Mouse (Mus musculus): ENCODE measurements at regions not wholly inside any gene's neighbourhood (a gene's known extent, or its start where the extent isn't known, plus 50 kb on each side); places are given as distances from the start of the nearest gene placed in this dataset.

DNA sequence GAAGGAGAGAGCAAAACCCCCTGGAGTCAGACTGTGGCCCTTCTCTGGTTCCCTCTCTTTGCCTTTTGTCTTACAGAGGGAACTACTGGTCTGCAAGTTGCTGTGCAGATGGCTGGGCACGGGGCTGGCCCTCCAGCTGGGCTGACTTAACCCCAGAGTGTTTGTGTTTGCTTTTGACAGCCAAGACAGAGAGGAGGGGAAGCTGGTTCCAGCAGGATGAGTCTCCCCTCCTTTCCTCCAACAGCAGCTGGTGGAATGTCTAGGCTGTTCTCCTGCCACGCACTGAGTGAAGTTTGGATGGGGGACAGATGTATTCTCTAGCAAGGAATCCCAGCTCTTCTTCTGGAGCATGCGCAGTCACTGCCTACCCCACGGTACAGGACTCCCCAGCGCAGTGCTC, 56.5 kb upstream of the Zfhx3 start:
- H3K4me3 ChIP-seq, result no peak overlapping the region
- TF ChIP-seq CTCF (conservative IDR thresholded peaks at IDR 0.05), result no peak
- DNase-seq (ENCODE audit: low spot score in 2 of 2), result no peak

GRCm38 (mm10) chr8:107886516-107887253, 55.8 kb upstream of the Zfhx3 start:
- DNase-seq (ENCODE audit: low spot score in 2 of 2), result no peak
- Histone ChIP-seq H3K27ac (no peak overlapping the region), H3K4me3 (no peak overlapping the region)
- no peak for TF ChIP-seq CTCF (conservative IDR thresholded peaks at IDR 0.05)

More for the DNA sequence above, 56.5 kb upstream of the Zfhx3 start:
- no peak overlapping the region for H3K27ac ChIP-seq

GRCm38 (mm10) chr8:107887333-107887732, 55.1 kb upstream of the Zfhx3 start:
- no peak overlapping the region for H3K4me3 ChIP-seq
- H3K27ac ChIP-seq, result no peak overlapping the region
- TF ChIP-seq CTCF (conservative IDR thresholded peaks at IDR 0.05), result no peak
- DNase-seq (ENCODE audit: low spot score in 2 of 2), result no peak

DNA sequence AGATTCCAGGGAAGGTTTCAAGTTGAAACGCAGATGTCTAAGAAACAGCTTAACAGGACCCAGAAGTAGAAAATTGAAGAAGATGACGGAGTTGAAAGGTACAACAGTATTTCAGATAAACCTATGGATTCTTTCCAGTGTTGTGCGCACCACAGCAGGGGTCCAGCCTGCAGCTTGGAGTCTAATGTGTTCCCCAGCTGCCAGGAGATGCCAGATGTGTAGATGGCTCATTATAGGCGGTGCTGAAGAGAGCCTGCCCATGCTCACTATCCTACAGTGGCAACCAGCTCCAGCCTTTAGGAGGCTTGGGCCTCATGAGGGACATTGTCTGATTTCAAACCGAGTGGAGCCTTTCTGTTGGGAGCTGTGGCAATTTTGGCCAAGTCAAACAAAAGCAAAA, 51.5 kb upstream of the Zfhx3 start:
- no peak for TF ChIP-seq CTCF (conservative IDR thresholded peaks at IDR 0.05)
- no peak overlapping the region for H3K4me3 ChIP-seq
- H3K27ac ChIP-seq, result no peak overlapping the region
- DNase-seq (ENCODE audit: low spot score in 2 of 2), result no peak

Small RNAs in the stretch of these regions (microRNA-seq; reads per million reads assigned to microRNA genes)
- gene Gm22825 (0 reads per million in 2 experiments), gene Gm23646 (0 reads per million in 2 experiments)
